8 mouse cellular contexts compared by ENCODE assay signal in genomic region chr6:36004701-36005100, GRCm38 (mm10).
DNase-seq lines count a peak whose midpoint lies in the region; ATAC-seq lines count a peak whose summit lies in the region.

No protein-coding gene starts in this region.

- DNase-seq in heart, postnatal 10 days = peak; percentile 33 to 45
- DNase-seq in heart, postnatal 25 days (ENCODE audit: low spot score) = no peak
- DNase-seq in thymus, postnatal 0 days (ENCODE audit: low spot score) = peak; percentile 3
- no peak for DNase-seq in thymus, postnatal 25 days
- peak; percentile 19 to 29 for DNase-seq in left cerebral cortex, adult 18-20 months (ENCODE audit: low spot score in 2 of 2)
- no peak for DNase-seq in thymus, postnatal 4 days

- ATAC-seq in common myeloid progenitor, adult 5-6 weeks (replicated peaks; ENCODE audit: low read depth, poor library complexity, severe bottlenecking) = peak; percentile 77
- ATAC-seq in activated CD4-positive, CD25-positive, alpha-beta regulatory T cell, adult 4 months = no peak

- intact Hi-C loops in heart, postnatal 10 days (cut with DNase I) = loop anchor here (5.0 to 10.0 kb wide), 5 partner anchors 243 to 1043 kb away; partner anchors contain the start of gene Chrm2
- intact Hi-C loops in heart, postnatal 25 days (cut with DNase I) = loop anchor here (5.0 to 10.0 kb wide), 3 partner anchors 243 to 1043 kb away; partner anchors contain the start of gene Chrm2

Comparison
In these comparisons a context has a peak if more than half of its experiments do, and no peak if none do; other contexts are left out.
1. DNase-seq: peak in heart, postnatal 10 days (2 of 2), thymus, postnatal 0 days (single experiment) and left cerebral cortex, adult 18-20 months (2 of 2); none in heart, postnatal 25 days (single experiment), thymus, postnatal 25 days (single experiment) and thymus, postnatal 4 days (single experiment).